Mouse (Mus musculus) heart, postnatal 0 days (tissue): Measurements from ENCODE around the gene B4galnt3. TPM values are rescaled to one million over a fixed set of nuclear protein-coding genes. Genes with fewer than 3 reads are reported as not detected.

Experiments used
- ATAC-seq: fragments of 200-750 bp; cut with Nextera tagmentation; 2 replicates; pipeline ENCODE4 v1.8.0; 2017; ENCODE audit warnings: low read depth, moderate number of reproducible peaks, moderate library complexity; ENCODE audit not compliant: insufficient read depth
- DNase-seq: peaks from one replicate; pipeline ENCODE4 v3.0.0-alpha.2; 2016; ENCODE audit warnings: low spot score
- H3K27ac ChIP-seq: fragments of 300-500 bp; sonication (generic); 2 replicates; pipeline ENCODE4 v1.5.1; 2014; ENCODE audit warnings: low read depth, mild to moderate bottlenecking
- H3K27me3 ChIP-seq: fragments of 300-500 bp; sonication (generic); 2 replicates; pipeline ENCODE4 v1.6.1; 2014; ENCODE audit warnings: low read length, mixed read lengths; ENCODE audit not compliant: control insufficient read depth, insufficient read depth
- H3K36me3 ChIP-seq: fragments of 300-500 bp; sonication (generic); replicated peaks from 2 replicates; pipeline ENCODE4 v1.6.1; 2014; ENCODE audit warnings: low read length, mixed read lengths; ENCODE audit not compliant: control insufficient read depth, insufficient read depth
- H3K4me1 ChIP-seq: fragments of 300-500 bp; sonication (generic); 2 replicates; pipeline ENCODE4 v1.6.1; 2014; ENCODE audit warnings: antibody characterized with exemption; ENCODE audit not compliant: control insufficient read depth, insufficient read depth
- H3K4me2 ChIP-seq: fragments of 300-500 bp; sonication (generic); 2 replicates; pipeline ENCODE4 v1.6.1; 2014; ENCODE audit warnings: low read depth, mild to moderate bottlenecking, low read length, moderate library complexity
- H3K4me3 ChIP-seq: fragments of 300-500 bp; sonication (generic); 2 replicates; pipeline ENCODE4 v1.5.1; 2014; ENCODE audit warnings: low read depth, low read length
- H3K9ac ChIP-seq: fragments of 300-500 bp; sonication (generic); replicated peaks from 2 replicates; pipeline ENCODE4 v1.6.1; 2014; ENCODE audit warnings: low read depth, low read length, mixed read lengths
- H3K9me3 ChIP-seq: fragments of 300-500 bp; sonication (generic); replicated peaks from 2 replicates; pipeline ENCODE4 v1.6.1; 2016; ENCODE audit warnings: low read length; ENCODE audit not compliant: control insufficient read depth
- CTCF ChIP-seq: IDR thresholded peaks from 2 replicates; pipeline ENCODE4 v1.5.1; 2016; ENCODE audit warnings: antibody characterized with exemption, control low read depth, low read depth
- EP300 ChIP-seq: IDR thresholded peaks from 2 replicates; pipeline ENCODE4 v1.6.1; 2016; ENCODE audit warnings: antibody characterized with exemption, low read depth
- whole genome bisulfite sequencing: fragments of 180-500 bp; shearing (Covaris S2); extraction: QIAGEN DNeasy Blood & Tissue Kit; methylation state at CpG from one replicate; pipeline ENCODE4 v1.1.7; 2014; 5-methylcytosine and 5-hydroxymethylcytosine counted together
- polyA plus RNA-seq: library from polyadenylated mRNA; unstranded; fragments of >200 nt; fragmentation: Nextera tagmentation; extraction: Ambion mirVana; gene quantifications from 2 replicates; pipeline ENCODE4 v1.2.1, GENCODE M21; 2015
- total RNA-seq: library from RNA; depleted of rRNA; stranded (reverse); fragments of >200 nt; gene quantifications from 2 replicates; pipeline ENCODE4 v1.2.3, GENCODE M21; 2014; ENCODE audit warnings: low replicate concordance

The B4galnt3 gene
- total and polyA plus RNA-seq, 2 experiments from 2014 or later: 0.08 TPM; not detected in 1

GRCm38 (mm10) chr6:120249831-120250230 lies 44.5 kb downstream of the B4galnt3 start:
- Histone ChIP-seq H3K36me3 (no peaks in the 10 kb centered on the region), H3K27ac (no peak overlapping the region), H3K4me1 (no peaks in the 10 kb centered on the region), H3K4me2 (no peak overlapping the region), H3K9ac (no peak overlapping the region), H3K9me3 (no peaks in the 10 kb centered on the region), H3K4me3 (no peak overlapping the region), H3K27me3 (no peaks in the 10 kb centered on the region)
- 76% methylated on average over 5 of the region's 5 CpGs for WGBS
- ATAC-seq (no peak), DNase-seq (no peak)
- no peak for TF ChIP-seq CTCF
- no peak for TF ChIP-seq EP300

- H3K4me3 ChIP-seq: no peak overlapping the region
- 79% methylated on average over 5 of the region's 5 CpGs for WGBS
- ATAC-seq: no peak
- H3K9ac ChIP-seq: no peak overlapping the region
- DNase-seq: no peak
- TF ChIP-seq EP300 (no peak), CTCF (no peak)
- no peaks in the 10 kb centered on the region for H3K4me1 ChIP-seq
- H3K4me2 ChIP-seq: no peak overlapping the region
- H3K36me3 ChIP-seq: no peaks in the 10 kb centered on the region
- no peaks in the 10 kb centered on the region for H3K9me3 ChIP-seq
- no peaks in the 10 kb centered on the region for H3K27me3 ChIP-seq
- H3K27ac ChIP-seq: no peak overlapping the region
Observed at GRCm38 (mm10) chr6:120246676-120247075, 47.7 kb downstream of the B4galnt3 start.

- no peak for DNase-seq
- WGBS: 57% methylated on average over 8 of the region's 8 CpGs
- no peak for ATAC-seq
Observed at GRCm38 (mm10) chr6:120243250-120243649, 51.1 kb downstream of the B4galnt3 start.

GRCm38 (mm10) chr6:120242530-120242929 lies 51.8 kb downstream of the B4galnt3 start:
- Histone ChIP-seq H3K4me2 (no peak overlapping the region), H3K36me3 (no peaks in the 10 kb centered on the region), H3K9me3 (no peaks in the 10 kb centered on the region), H3K4me3 (no peak overlapping the region), H3K27ac (no peak overlapping the region), H3K9ac (no peak overlapping the region), H3K27me3 (no peaks in the 10 kb centered on the region), H3K4me1 (no peaks in the 10 kb centered on the region)
- 80% methylated on average over 8 of the region's 8 CpGs for WGBS
- ATAC-seq (no peak), DNase-seq (no peak)
- TF ChIP-seq CTCF: no peak
- TF ChIP-seq EP300: no peak

More at GRCm38 (mm10) chr6:120243250-120243649, 51.1 kb downstream of the B4galnt3 start:
- no peak overlapping the region for H3K9ac ChIP-seq
- H3K4me3 ChIP-seq: no peak overlapping the region
- no peaks in the 10 kb centered on the region for H3K27me3 ChIP-seq
- no peak overlapping the region for H3K4me2 ChIP-seq
- H3K36me3 ChIP-seq: no peaks in the 10 kb centered on the region
- TF ChIP-seq EP300 (no peak), CTCF (no peak)
- no peaks in the 10 kb centered on the region for H3K9me3 ChIP-seq
- H3K4me1 ChIP-seq: no peaks in the 10 kb centered on the region
- no peak overlapping the region for H3K27ac ChIP-seq

- ATAC-seq: no peak
- no peak overlapping the region for H3K9ac ChIP-seq
- DNase-seq: no peak
- H3K27ac ChIP-seq: no peak overlapping the region
- WGBS: 89% methylated on average over 12 of the region's 12 CpGs
- no peaks in the 10 kb centered on the region for H3K4me1 ChIP-seq
- no peak overlapping the region for H3K4me3 ChIP-seq
- H3K27me3 ChIP-seq: no peaks in the 10 kb centered on the region
- H3K4me2 ChIP-seq: no peak overlapping the region
- no peaks in the 10 kb centered on the region for H3K36me3 ChIP-seq
- no peaks in the 10 kb centered on the region for H3K9me3 ChIP-seq
- TF ChIP-seq CTCF (no peak), EP300 (no peak)
Observed at GRCm38 (mm10) chr6:120241453-120241852, 52.9 kb downstream of the B4galnt3 start.

- H3K4me1 ChIP-seq: no peaks in the 10 kb centered on the region
- 81% methylated on average over 5 of the region's 5 CpGs for WGBS
- no peaks in the 10 kb centered on the region for H3K9me3 ChIP-seq
- no peak overlapping the region for H3K4me2 ChIP-seq
- no peaks in the 10 kb centered on the region for H3K36me3 ChIP-seq
- H3K27me3 ChIP-seq: no peaks in the 10 kb centered on the region
- no peak overlapping the region for H3K9ac ChIP-seq
- DNase-seq (no peak), ATAC-seq (no peak)
- TF ChIP-seq EP300 (no peak), CTCF (no peak)
- no peak overlapping the region for H3K27ac ChIP-seq
- no peak overlapping the region for H3K4me3 ChIP-seq
Observed at GRCm38 (mm10) chr6:120240461-120240860, 53.9 kb downstream of the B4galnt3 start.
